Mouse (Mus musculus): Measurements from ENCODE around the gene Csk. TPM values are rescaled to one million over a fixed set of nuclear protein-coding genes. Genes with fewer than 3 reads are reported as not detected.

The Csk gene
- total and polyA plus RNA-seq, 3 experiments = 118 to 332 (median 151) TPM

DNA sequence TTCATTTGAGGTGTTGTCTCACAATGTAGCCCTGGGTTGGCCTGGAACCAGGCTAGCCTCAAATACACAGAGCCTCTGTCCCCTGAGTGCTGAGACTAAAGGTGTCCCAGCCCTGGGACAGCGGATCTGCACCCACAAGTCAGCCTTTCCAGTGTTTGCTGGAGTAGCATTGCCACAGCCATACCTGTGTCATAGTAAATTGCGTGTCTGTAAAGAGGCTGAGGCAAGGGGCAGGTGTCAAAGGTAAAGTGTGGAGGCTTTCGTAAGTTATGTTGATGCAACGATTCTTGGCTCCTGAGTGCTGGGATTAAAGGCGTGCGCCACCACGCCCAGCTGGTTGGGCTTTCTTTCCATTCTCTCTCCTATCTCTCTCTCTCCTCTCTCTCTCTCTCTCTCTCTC lies 11.2 kb upstream of the Csk start:
- H3K9me3 ChIP-seq (replicated peaks) = no peaks in the 10 kb centered on the region
- DNase-seq (ENCODE audit: low spot score) = no peak
- H3K27me3 ChIP-seq (ENCODE audit: insufficient read depth, low read length) = peaks cover 39% of the 10 kb centered on the region
- no peak for ATAC-seq (ENCODE audit: extremely low read depth, insufficient number of reproducible peaks, low FRiP score, poor library complexity, severe bottlenecking)
- no peaks in the 10 kb centered on the region for H3K36me3 ChIP-seq (replicated peaks)
- peaks cover 13% of the 10 kb centered on the region for H3K4me1 ChIP-seq (ENCODE audit: insufficient read depth, low read depth, low read length)
- TF ChIP-seq POLR2AphosphoS5 (IDR thresholded peaks at IDR 0.05; ENCODE audit: insufficient replicate concordance, low read depth, low read length) (no peak), GATA1 (IDR thresholded peaks at IDR 0.05; ENCODE audit: borderline replicate concordance, low read length) (no peak), GATA2 (IDR thresholded peaks at IDR 0.05; ENCODE audit: borderline replicate concordance, low read depth, low read length) (no peak), TAL1 (conservative IDR thresholded peaks at IDR 0.05; ENCODE audit: low read depth, low read length) (no peak), CTCF (IDR thresholded peaks at IDR 0.05; ENCODE audit: low read depth, low read length) (no peak)
- H3K4me3 ChIP-seq (ENCODE audit: low read depth, low read length) = no peak overlapping the region

- no peaks in the 10 kb centered on the region for H3K36me3 ChIP-seq (replicated peaks)
- H3K9me3 ChIP-seq (replicated peaks) = no peaks in the 10 kb centered on the region
- TF ChIP-seq POLR2AphosphoS5 (IDR thresholded peaks at IDR 0.05; ENCODE audit: insufficient replicate concordance, low read depth, low read length) (no peak), GATA1 (IDR thresholded peaks at IDR 0.05; ENCODE audit: borderline replicate concordance, low read length) (no peak), CTCF (IDR thresholded peaks at IDR 0.05; ENCODE audit: low read depth, low read length) (no peak)
- H3K27me3 ChIP-seq (ENCODE audit: insufficient read depth, low read length) = peaks cover 20% of the 10 kb centered on the region
- no peak overlapping the region for H3K4me3 ChIP-seq (ENCODE audit: low read depth, low read length)
- peaks cover 14% of the 10 kb centered on the region for H3K4me1 ChIP-seq (ENCODE audit: insufficient read depth, low read depth, low read length)
- ATAC-seq (ENCODE audit: extremely low read depth, insufficient number of reproducible peaks, low FRiP score, poor library complexity, severe bottlenecking) = no peak
- no peak for DNase-seq (ENCODE audit: low spot score)
These were observed 8.1 kb upstream of the Csk start for GRCm38 (mm10) chr9:57661552-57661951.

GRCm38 (mm10) chr9:57660501-57660900 lies 7.1 kb upstream of the Csk start:
- Histone ChIP-seq H3K4me1 (ENCODE audit: insufficient read depth, low read depth, low read length) (peaks cover 22% of the 10 kb centered on the region), H3K4me3 (ENCODE audit: low read depth, low read length) (no peak overlapping the region), H3K36me3 (replicated peaks) (no peaks in the 10 kb centered on the region), H3K27me3 (ENCODE audit: insufficient read depth, low read length) (peaks cover 13% of the 10 kb centered on the region), H3K9me3 (replicated peaks) (no peaks in the 10 kb centered on the region)
- TF ChIP-seq TAL1 (conservative IDR thresholded peaks at IDR 0.05; ENCODE audit: low read depth, low read length) = 0 out of 2 replicates have a peak, but pooled peaks have one; percentile 18
- TF ChIP-seq POLR2AphosphoS5 (IDR thresholded peaks at IDR 0.05; ENCODE audit: insufficient replicate concordance, low read depth, low read length) = no peak
- no peak for ATAC-seq (ENCODE audit: extremely low read depth, insufficient number of reproducible peaks, low FRiP score, poor library complexity, severe bottlenecking)
- DNase-seq (ENCODE audit: low spot score) = no peak

- Histone ChIP-seq H3K27me3 (ENCODE audit: insufficient read depth, low read length) (peaks cover 13% of the 10 kb centered on the region), H3K4me3 (ENCODE audit: low read depth, low read length) (no peak overlapping the region), H3K36me3 (replicated peaks) (no peaks in the 10 kb centered on the region), H3K4me1 (ENCODE audit: insufficient read depth, low read depth, low read length) (peaks cover 22% of the 10 kb centered on the region), H3K9me3 (replicated peaks) (no peaks in the 10 kb centered on the region)
- ATAC-seq (ENCODE audit: extremely low read depth, insufficient number of reproducible peaks, low FRiP score, poor library complexity, severe bottlenecking) = no peak
- peak; percentile 47 for DNase-seq (ENCODE audit: low spot score)
- no peak for TF ChIP-seq POLR2AphosphoS5 (IDR thresholded peaks at IDR 0.05; ENCODE audit: insufficient replicate concordance, low read depth, low read length)
- no peak for TF ChIP-seq GATA1 (IDR thresholded peaks at IDR 0.05; ENCODE audit: borderline replicate concordance, low read length)
- peak; percentile 50; the same call in 1 of the 2 replicates for TF ChIP-seq CTCF (IDR thresholded peaks at IDR 0.05; ENCODE audit: low read depth, low read length)
These were observed 6.3 kb upstream of the Csk start for GRCm38 (mm10) chr9:57659774-57660173.

DNA sequence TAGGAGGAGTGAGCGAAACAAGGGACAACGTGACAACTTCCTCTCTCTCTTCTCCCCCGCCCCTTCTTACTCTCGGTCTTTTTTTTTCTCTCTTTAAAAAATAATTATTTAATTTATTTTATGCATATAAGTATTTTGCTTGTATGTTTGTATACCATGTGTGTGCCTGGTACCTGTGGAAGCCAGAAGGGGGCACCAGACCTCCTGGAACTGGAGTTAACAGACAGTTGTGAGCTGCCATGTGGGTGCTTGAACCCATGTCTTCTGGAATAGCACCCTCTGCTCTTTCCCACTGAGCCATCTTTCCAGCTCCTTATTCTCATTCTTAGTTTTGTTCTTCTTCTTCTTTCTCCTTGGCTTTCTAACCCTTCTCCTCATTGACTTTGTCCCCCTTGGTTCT lies 5.5 kb upstream of the Csk start:
- H3K27me3 ChIP-seq (ENCODE audit: insufficient read depth, low read length) = peaks cover 13% of the 10 kb centered on the region
- ATAC-seq (ENCODE audit: extremely low read depth, insufficient number of reproducible peaks, low FRiP score, poor library complexity, severe bottlenecking) (no peak), DNase-seq (ENCODE audit: low spot score) (no peak)
- TF ChIP-seq CTCF (IDR thresholded peaks at IDR 0.05; ENCODE audit: low read depth, low read length) (no peak), TAL1 (conservative IDR thresholded peaks at IDR 0.05; ENCODE audit: low read depth, low read length) (no peak), GATA2 (IDR thresholded peaks at IDR 0.05; ENCODE audit: borderline replicate concordance, low read depth, low read length) (no peak), GATA1 (IDR thresholded peaks at IDR 0.05; ENCODE audit: borderline replicate concordance, low read length) (no peak), POLR2AphosphoS5 (IDR thresholded peaks at IDR 0.05; ENCODE audit: insufficient replicate concordance, low read depth, low read length) (no peak)
- no peaks in the 10 kb centered on the region for H3K36me3 ChIP-seq (replicated peaks)
- peaks cover 23% of the 10 kb centered on the region for H3K4me1 ChIP-seq (ENCODE audit: insufficient read depth, low read depth, low read length)
- H3K9me3 ChIP-seq (replicated peaks) = no peaks in the 10 kb centered on the region
- H3K4me3 ChIP-seq (ENCODE audit: low read depth, low read length) = no peak overlapping the region

DNA sequence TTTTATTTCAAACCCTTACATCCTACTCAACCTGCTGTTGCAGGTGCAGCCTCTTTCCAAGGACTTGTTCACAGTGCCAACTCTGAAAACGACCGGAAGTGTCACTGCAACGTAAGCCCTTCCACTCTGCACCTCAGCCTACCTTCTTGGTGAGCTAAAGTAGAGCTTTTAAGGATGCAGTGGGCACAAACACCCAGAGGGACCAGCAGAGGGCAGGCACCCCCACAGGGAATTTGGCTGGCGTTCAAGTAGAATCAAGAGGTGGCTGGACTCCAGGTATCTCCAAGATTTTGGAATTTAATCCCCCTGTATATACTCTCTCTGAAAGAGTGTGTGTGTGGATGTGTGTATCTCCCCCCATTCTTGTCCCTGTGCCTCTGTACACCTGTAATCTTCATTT lies 4.4 kb upstream of the Csk start:
- ATAC-seq (ENCODE audit: extremely low read depth, insufficient number of reproducible peaks, low FRiP score, poor library complexity, severe bottlenecking) (no peak), DNase-seq (ENCODE audit: low spot score) (no peak)
- no peak for TF ChIP-seq CTCF (IDR thresholded peaks at IDR 0.05; ENCODE audit: low read depth, low read length)
- no peak for TF ChIP-seq GATA2 (IDR thresholded peaks at IDR 0.05; ENCODE audit: borderline replicate concordance, low read depth, low read length)
- Histone ChIP-seq H3K9me3 (replicated peaks) (no peaks in the 10 kb centered on the region), H3K27me3 (ENCODE audit: insufficient read depth, low read length) (peaks cover 21% of the 10 kb centered on the region), H3K4me3 (ENCODE audit: low read depth, low read length) (no peak overlapping the region), H3K36me3 (replicated peaks) (no peaks in the 10 kb centered on the region), H3K4me1 (ENCODE audit: insufficient read depth, low read depth, low read length) (peaks cover 32% of the 10 kb centered on the region)

- Histone ChIP-seq H3K4me1 (ENCODE audit: insufficient read depth, low read depth, low read length) (peaks cover 38% of the 10 kb centered on the region), H3K27me3 (ENCODE audit: insufficient read depth, low read length) (peaks cover 21% of the 10 kb centered on the region)
- TF ChIP-seq CTCF (IDR thresholded peaks at IDR 0.05; ENCODE audit: low read depth, low read length) (no peak), TAL1 (conservative IDR thresholded peaks at IDR 0.05; ENCODE audit: low read depth, low read length) (no peak), POLR2AphosphoS5 (IDR thresholded peaks at IDR 0.05; ENCODE audit: insufficient replicate concordance, low read depth, low read length) (no peak), GATA2 (IDR thresholded peaks at IDR 0.05; ENCODE audit: borderline replicate concordance, low read depth, low read length) (no peak), GATA1 (IDR thresholded peaks at IDR 0.05; ENCODE audit: borderline replicate concordance, low read length) (no peak)
These were observed 3.4 kb upstream of the Csk start for GRCm38 (mm10) chr9:57656631-57657350.

More at GRCm38 (mm10) chr9:57656631-57657350, 3.4 kb upstream of the Csk start:
- no peaks in the 10 kb centered on the region for H3K36me3 ChIP-seq (replicated peaks)
- DNase-seq (ENCODE audit: low spot score) (no peak), ATAC-seq (ENCODE audit: extremely low read depth, insufficient number of reproducible peaks, low FRiP score, poor library complexity, severe bottlenecking) (no peak)
- H3K9me3 ChIP-seq (replicated peaks) = no peaks in the 10 kb centered on the region
- H3K4me3 ChIP-seq (ENCODE audit: low read depth, low read length) = no peak overlapping the region

Data from G1E (cell line).